Mouse (Mus musculus) liver, embryonic 15.5 days (tissue): Measurements from ENCODE around the gene Sorbs1. TPM values are rescaled to one million over a fixed set of nuclear protein-coding genes. Genes with fewer than 3 reads are reported as not detected.

Experiments used
- ATAC-seq: fragments of 200-750 bp; cut with Nextera tagmentation; 2 replicates; pipeline ENCODE4 v1.8.0; 2017; ENCODE audit warnings: moderate number of reproducible peaks, mild to moderate bottlenecking, moderate library complexity; ENCODE audit not compliant: insufficient read depth
- H3K27ac ChIP-seq: fragments of 300-500 bp; sonication (generic); replicated peaks from 2 replicates; pipeline ENCODE4 v1.5.1; 2015; ENCODE audit warnings: mild to moderate bottlenecking, inconsistent platforms
- H3K27me3 ChIP-seq: fragments of 300-500 bp; sonication (generic); 2 replicates; pipeline ENCODE4 v1.6.1; 2015; ENCODE audit warnings: mild to moderate bottlenecking, inconsistent platforms
- H3K36me3 ChIP-seq: fragments of 300-500 bp; sonication (generic); replicated peaks from 2 replicates; pipeline ENCODE4 v1.6.1; 2015; ENCODE audit warnings: moderate library complexity, mild to moderate bottlenecking, inconsistent platforms
- H3K4me1 ChIP-seq: fragments of 300-500 bp; sonication (generic); replicated peaks from 2 replicates; pipeline ENCODE4 v1.6.1; 2015; ENCODE audit warnings: inconsistent platforms
- H3K4me2 ChIP-seq: fragments of 300-500 bp; sonication (generic); 2 replicates; pipeline ENCODE4 v1.6.1; 2015; ENCODE audit warnings: moderate library complexity, mild to moderate bottlenecking, inconsistent platforms
- H3K4me3 ChIP-seq: fragments of 300-500 bp; sonication (generic); replicated peaks from 2 replicates; pipeline ENCODE4 v1.5.1; 2015; ENCODE audit warnings: mild to moderate bottlenecking, inconsistent platforms
- H3K9ac ChIP-seq: fragments of 300-500 bp; sonication (generic); 2 replicates; pipeline ENCODE4 v1.6.1; 2015; ENCODE audit warnings: moderate library complexity, mild to moderate bottlenecking, inconsistent platforms
- H3K9me3 ChIP-seq: fragments of 300-500 bp; sonication (generic); replicated peaks from 2 replicates; pipeline ENCODE4 v1.6.1; 2016; ENCODE audit warnings: inconsistent platforms
- WGBS: fragments of 180-500 bp; shearing (Covaris S2); methylation state at CpG from one replicate; pipeline ENCODE4 v1.1.7; 2015; ENCODE audit warnings: mixed read lengths; ENCODE audit not compliant: insufficient replicate concordance; 5-methylcytosine and 5-hydroxymethylcytosine counted together
- polyA plus RNA-seq: library from polyadenylated mRNA; unstranded; fragments of >200 nt; fragmentation: Nextera tagmentation; extraction: Ambion mirVana; gene quantifications from 2 replicates; pipeline ENCODE4 v1.2.1, GENCODE M21; 2015

Gene Sorbs1
- polyA plus RNA-seq, 1 experiment from 2014 or later: 34.9 TPM

- Histone ChIP-seq H3K9ac (no peak overlapping the region), H3K9me3 (no peaks in the 10 kb centered on the region), H3K4me1 (0 out of 2 replicates have a peak, but pooled peaks cover 4% of the 10 kb centered on the region), H3K36me3 (0 out of 2 replicates have a peak, but pooled peaks cover 24% of the 10 kb centered on the region), H3K27ac (no peak overlapping the region), H3K27me3 (no peaks in the 10 kb centered on the region), H3K4me2 (no peak overlapping the region), H3K4me3 (no peak overlapping the region)
- WGBS: 46% methylated on average over 6 of the region's 6 CpGs
- no peak for ATAC-seq
These were observed 172.4 kb downstream of the Sorbs1 start for GRCm38 (mm10) chr19:40341141-40341540.

- no peak overlapping the region for H3K4me3 ChIP-seq
- peaks cover 8% of the 10 kb centered on the region; the same call in 1 of the 2 replicates for H3K36me3 ChIP-seq
- no peak overlapping the region for H3K9ac ChIP-seq
- H3K9me3 ChIP-seq: no peaks in the 10 kb centered on the region
- no peak overlapping the region for H3K4me2 ChIP-seq
- H3K4me1 ChIP-seq: 0 out of 2 replicates have a peak, but pooled peaks cover 4% of the 10 kb centered on the region
- 60% methylated on average over 4 of the region's 4 CpGs for WGBS
- ATAC-seq: no peak
- H3K27ac ChIP-seq: no peak overlapping the region
- no peaks in the 10 kb centered on the region for H3K27me3 ChIP-seq
These were observed 176.9 kb downstream of the Sorbs1 start for GRCm38 (mm10) chr19:40336694-40337093.

GRCm38 (mm10) chr19:40333905-40334304 is 179.7 kb downstream of the Sorbs1 start:
- H3K9ac ChIP-seq: no peak overlapping the region
- no peaks in the 10 kb centered on the region for H3K4me1 ChIP-seq
- H3K4me2 ChIP-seq: no peak overlapping the region
- H3K27ac ChIP-seq: no peak overlapping the region
- 54% methylated on average over 5 of the region's 5 CpGs for WGBS
- H3K9me3 ChIP-seq: no peaks in the 10 kb centered on the region
- ATAC-seq: no peak
- H3K4me3 ChIP-seq: no peak overlapping the region
- peaks cover 8% of the 10 kb centered on the region; the same call in 1 of the 2 replicates for H3K36me3 ChIP-seq
- no peaks in the 10 kb centered on the region for H3K27me3 ChIP-seq

- H3K9ac ChIP-seq: no peak overlapping the region
- H3K9me3 ChIP-seq: no peaks in the 10 kb centered on the region
- H3K36me3 ChIP-seq: peaks cover 8% of the 10 kb centered on the region; the same call in 1 of the 2 replicates
- 79% methylated on average over 4 of the region's 4 CpGs for WGBS
- ATAC-seq: no peak
- H3K4me1 ChIP-seq: no peaks in the 10 kb centered on the region
- no peaks in the 10 kb centered on the region for H3K27me3 ChIP-seq
- H3K4me2 ChIP-seq: no peak overlapping the region
- H3K27ac ChIP-seq: no peak overlapping the region
- no peak overlapping the region for H3K4me3 ChIP-seq
These were observed 180.5 kb downstream of the Sorbs1 start for GRCm38 (mm10) chr19:40333081-40333480.

GRCm38 (mm10) chr19:40332303-40332702 is 181.3 kb downstream of the Sorbs1 start:
- 73% methylated on average over 6 of the region's 6 CpGs for WGBS
- ATAC-seq: no peak

GRCm38 (mm10) chr19:40331846-40332245 is 181.7 kb downstream of the Sorbs1 start:
- Histone ChIP-seq H3K4me3 (no peak overlapping the region), H3K9ac (no peak overlapping the region), H3K27ac (no peak overlapping the region), H3K27me3 (no peaks in the 10 kb centered on the region), H3K9me3 (no peaks in the 10 kb centered on the region), H3K4me2 (no peak overlapping the region), H3K4me1 (no peaks in the 10 kb centered on the region), H3K36me3 (peaks cover 15% of the 10 kb centered on the region)
- 49% methylated on average over 6 of the region's 6 CpGs for WGBS
- ATAC-seq: no peak

More at GRCm38 (mm10) chr19:40332303-40332702, 181.3 kb downstream of the Sorbs1 start:
- no peaks in the 10 kb centered on the region for H3K9me3 ChIP-seq
- H3K4me1 ChIP-seq: no peaks in the 10 kb centered on the region
- H3K4me2 ChIP-seq: no peak overlapping the region
- no peak overlapping the region for H3K4me3 ChIP-seq
- no peak overlapping the region for H3K27ac ChIP-seq
- H3K36me3 ChIP-seq: peaks cover 11% of the 10 kb centered on the region
- H3K27me3 ChIP-seq: no peaks in the 10 kb centered on the region
- no peak overlapping the region for H3K9ac ChIP-seq

GRCm38 (mm10) chr19:40326126-40326525 is 187.5 kb downstream of the Sorbs1 start:
- 91% methylated on average over 21 of the region's 21 CpGs for WGBS

GRCm38 (mm10) chr19:40325381-40325780 is 188.2 kb downstream of the Sorbs1 start:
- no peaks in the 10 kb centered on the region for H3K9me3 ChIP-seq
- 88% methylated on average over 8 of the region's 8 CpGs for whole genome bisulfite sequencing
- ATAC-seq: no peak
- no peaks in the 10 kb centered on the region for H3K27me3 ChIP-seq
- H3K4me1 ChIP-seq: no peaks in the 10 kb centered on the region
- H3K27ac ChIP-seq: no peak overlapping the region
- no peak overlapping the region for H3K9ac ChIP-seq
- H3K4me2 ChIP-seq: no peak overlapping the region
- H3K36me3 ChIP-seq: peaks cover 40% of the 10 kb centered on the region
- no peak overlapping the region for H3K4me3 ChIP-seq

More at GRCm38 (mm10) chr19:40326126-40326525, 187.5 kb downstream of the Sorbs1 start:
- Histone ChIP-seq H3K36me3 (peaks cover 38% of the 10 kb centered on the region), H3K9me3 (no peaks in the 10 kb centered on the region), H3K27ac (no peak overlapping the region), H3K27me3 (no peaks in the 10 kb centered on the region), H3K4me2 (no peak overlapping the region), H3K4me1 (no peaks in the 10 kb centered on the region), H3K9ac (no peak overlapping the region), H3K4me3 (no peak overlapping the region)
- ATAC-seq: no peak

- no peak for ATAC-seq
- H3K4me1 ChIP-seq: 0 out of 2 replicates have a peak, but pooled peaks cover 6% of the 10 kb centered on the region
- H3K36me3 ChIP-seq: peaks cover 42% of the 10 kb centered on the region
- H3K4me3 ChIP-seq: no peak overlapping the region
- no peak overlapping the region for H3K27ac ChIP-seq
- 81% methylated on average over 3 of the region's 3 CpGs for WGBS
- H3K9me3 ChIP-seq: no peaks in the 10 kb centered on the region
- no peaks in the 10 kb centered on the region for H3K27me3 ChIP-seq
- no peak overlapping the region for H3K9ac ChIP-seq
- H3K4me2 ChIP-seq: no peak overlapping the region
These were observed 191.4 kb downstream of the Sorbs1 start for GRCm38 (mm10) chr19:40322226-40322625.

- no peaks in the 10 kb centered on the region for H3K27me3 ChIP-seq
- no peak overlapping the region for H3K4me3 ChIP-seq
- no peak overlapping the region for H3K27ac ChIP-seq
- 62% methylated on average over 3 of the region's 3 CpGs for WGBS
- H3K36me3 ChIP-seq: peaks cover 17% of the 10 kb centered on the region
- no peak overlapping the region for H3K4me2 ChIP-seq
- H3K9me3 ChIP-seq: no peaks in the 10 kb centered on the region
- no peak overlapping the region for H3K9ac ChIP-seq
- ATAC-seq: no peak
- H3K4me1 ChIP-seq: 0 out of 2 replicates have a peak, but pooled peaks cover 8% of the 10 kb centered on the region
These were observed 194.4 kb downstream of the Sorbs1 start for GRCm38 (mm10) chr19:40319199-40319598.

GRCm38 (mm10) chr19:40318511-40318910 is 195.1 kb downstream of the Sorbs1 start:
- no peak for ATAC-seq

GRCm38 (mm10) chr19:40317001-40317400 is 196.6 kb downstream of the Sorbs1 start:
- 0 out of 2 replicates have a peak, but pooled peaks cover 8% of the 10 kb centered on the region for H3K4me1 ChIP-seq
- no peak overlapping the region for H3K9ac ChIP-seq
- no peak overlapping the region for H3K27ac ChIP-seq
- no peaks in the 10 kb centered on the region for H3K27me3 ChIP-seq
- peaks cover 21% of the 10 kb centered on the region for H3K36me3 ChIP-seq
- no peak for ATAC-seq
- no peak overlapping the region for H3K4me3 ChIP-seq
- no peaks in the 10 kb centered on the region for H3K9me3 ChIP-seq
- no peak overlapping the region for H3K4me2 ChIP-seq
- WGBS: 53% methylated on average over 4 of the region's 4 CpGs

More at GRCm38 (mm10) chr19:40318511-40318910, 195.1 kb downstream of the Sorbs1 start:
- H3K27me3 ChIP-seq: no peaks in the 10 kb centered on the region
- H3K9ac ChIP-seq: no peak overlapping the region
- H3K4me2 ChIP-seq: no peak overlapping the region
- no peaks in the 10 kb centered on the region for H3K9me3 ChIP-seq
- no peak overlapping the region for H3K4me3 ChIP-seq
- H3K36me3 ChIP-seq: peaks cover 18% of the 10 kb centered on the region
- H3K27ac ChIP-seq: no peak overlapping the region
- H3K4me1 ChIP-seq: 0 out of 2 replicates have a peak, but pooled peaks cover 8% of the 10 kb centered on the region
- 79% methylated on average over 6 of the region's 6 CpGs for WGBS
